Mouse (Mus musculus) liver, embryonic 14.5 days (tissue): ENCODE measurements around the gene Farp1.

Experiments
- CTCF ChIP-seq: IDR thresholded peaks from 2 replicates; pipeline ENCODE4 v1.5.1; 2016; ENCODE audit warnings: antibody characterized with exemption, low read depth, control low read depth
- EP300 ChIP-seq: IDR thresholded peaks from 2 replicates; pipeline ENCODE4 v1.6.1; 2016; ENCODE audit warnings: antibody characterized with exemption, low read depth

DNA sequence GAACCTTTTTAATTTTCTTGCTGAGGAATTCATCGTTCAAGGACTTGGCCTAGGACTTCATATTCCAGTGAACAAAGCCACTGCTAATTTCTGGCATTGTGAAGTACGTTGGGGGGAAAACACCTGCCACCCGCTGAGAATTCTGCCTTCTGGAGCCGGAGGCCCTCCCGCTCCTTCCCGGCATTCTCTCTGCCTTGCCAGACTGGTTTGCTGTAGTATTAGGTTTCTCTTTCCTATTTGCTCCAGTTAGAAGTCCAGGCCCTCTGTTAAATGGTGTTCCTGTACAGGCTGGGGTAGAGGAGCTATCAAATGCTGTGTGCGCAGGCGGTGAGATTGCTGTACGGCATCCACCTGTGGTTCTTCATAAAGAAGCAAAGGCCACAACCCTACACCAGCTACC, 68.5 kb downstream of the Farp1 start:
- TF ChIP-seq EP300 (no peak), CTCF (no peak)
